Mouse (Mus musculus): ENCODE data around the gene Zbed4. TPM values are rescaled to one million over a fixed set of nuclear protein-coding genes. Genes with fewer than 3 reads are reported as not detected.
A peak's percentile ranks its signal among the peaks of the same experiment; 100 is the strongest.

Gene Zbed4
- total and polyA plus RNA-seq, 3 experiments, result 53.2 to 57.9 TPM; not detected in 1

DNA sequence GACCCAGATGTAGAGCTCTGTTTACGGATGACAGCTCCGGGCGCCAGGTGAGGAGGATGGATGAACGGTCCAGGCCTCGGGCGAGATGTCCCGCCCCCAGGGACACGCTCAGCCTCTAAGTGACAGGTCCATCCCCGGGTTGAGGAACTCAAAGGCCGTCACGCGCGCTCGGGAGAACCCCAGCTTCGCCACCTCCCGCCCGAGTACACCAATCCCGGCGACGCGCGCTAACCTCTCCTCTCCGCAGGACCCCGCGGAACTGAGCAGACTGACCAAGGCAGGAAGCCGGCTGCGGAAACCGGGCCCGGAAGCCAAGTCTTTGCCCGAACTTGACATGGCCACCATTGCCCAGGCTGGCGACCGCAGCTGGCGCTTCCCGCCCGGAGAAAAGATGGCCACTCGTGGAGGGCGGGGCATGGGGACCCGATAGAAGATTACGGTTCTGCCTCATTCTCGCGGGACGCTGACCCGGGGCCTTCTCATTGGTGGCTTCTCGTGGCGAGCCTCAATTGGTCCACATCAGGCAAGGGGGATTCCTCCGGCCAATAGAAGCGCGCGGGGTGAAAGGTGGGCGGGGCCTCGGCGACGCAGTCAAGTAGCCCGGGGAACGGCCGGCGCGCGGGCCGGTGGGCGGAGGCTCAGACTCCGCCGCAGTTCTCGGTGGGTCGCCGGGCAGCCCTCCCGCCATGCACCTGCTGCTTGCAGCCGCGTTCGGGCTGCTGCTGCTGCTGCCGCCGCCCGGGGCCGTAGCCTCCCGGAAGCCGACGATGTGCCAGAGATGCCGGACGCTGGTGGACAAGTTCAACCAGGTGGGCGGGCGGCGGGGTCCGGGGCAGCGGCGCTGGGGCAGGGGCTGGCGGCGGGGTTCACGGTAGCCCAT is 67.8 kb downstream of the Zbed4 start, which contains the start of the genes Alg12 and Creld2 (continued):
- TF ChIP-seq HCFC1 (IDR thresholded peaks at IDR 0.05; ENCODE audit: low read depth, low read length) (peak; percentile 97), MEF2A (IDR thresholded peaks at IDR 0.05; ENCODE audit: extremely low read depth, insufficient replicate concordance, low read depth, low read length, poor library complexity, severe bottlenecking) (no peak), ELF1 (IDR thresholded peaks at IDR 0.05; ENCODE audit: low read depth, low read length) (peak; percentile 93)

GRCm38 (mm10) chr15:88819906-88820303 is 68.4 kb downstream of the Zbed4 start:
- Histone ChIP-seq H3K4me3 (ENCODE audit: control insufficient read depth in 1 of 2, insufficient read depth in 1 of 2, low read depth in 2 of 2, low read length in 2 of 2) (peak overlapping the region; percentile 78 to 86), H3K4me1 (ENCODE audit: control insufficient read depth in 1 of 2, insufficient read depth in 2 of 2, low read length in 2 of 2) (peaks cover 0 to 6% of the 10 kb centered on the region in 2 experiments; a peak in 2 of 4 replicates), H3K27me3 (ENCODE audit: control insufficient read depth in 1 of 2, insufficient read depth in 2 of 2, low read length in 2 of 2) (no peaks in the 10 kb centered on the region), H3K79me2 (ENCODE audit: control insufficient read depth, insufficient read depth, low read length, poor library complexity) (peaks cover 13% of the 10 kb centered on the region), H3K27ac (ENCODE audit: control insufficient read depth, low read depth, low read length) (no peak overlapping the region; the same call in 1 of the 2 replicates), H3K36me3 (ENCODE audit: control insufficient read depth in 1 of 2, insufficient read depth in 2 of 2, low read length in 2 of 2) (peaks cover 1 to 5% of the 10 kb centered on the region in 2 experiments; a peak in 2 of 4 replicates), H3K9ac (ENCODE audit: control insufficient read depth, low read depth, low read length, poor library complexity, severe bottlenecking) (peak overlapping the region; percentile 89), H3K9me3 (replicated peaks; ENCODE audit: insufficient read depth, low read length) (no peaks in the 10 kb centered on the region)
- DNase-seq (ENCODE audit: low read depth, low spot score), result peak; percentile 43
- no peak for TF ChIP-seq ZKSCAN1 (IDR thresholded peaks at IDR 0.05; ENCODE audit: low read depth, low read length)
- TF ChIP-seq GATA1 (IDR thresholded peaks at IDR 0.05; ENCODE audit: low read depth, low read length), result no peak
- no peak for TF ChIP-seq MYB (IDR thresholded peaks at IDR 0.05; ENCODE audit: low read depth, low read length)
- no peak for TF ChIP-seq MAFK (IDR thresholded peaks at IDR 0.05; ENCODE audit: borderline replicate concordance, low read depth, low read length)
- TF ChIP-seq ZMIZ1 (IDR thresholded peaks at IDR 0.05; ENCODE audit: low read depth, low read length), result no peak
- TF ChIP-seq USF2 (IDR thresholded peaks at IDR 0.05; ENCODE audit: borderline replicate concordance in 1 of 2, insufficient read depth in 1 of 2, low read depth in 1 of 2, low read length in 2 of 2), result no peak
- no peak for TF ChIP-seq JUND (IDR thresholded peaks at IDR 0.05; ENCODE audit: low read depth, low read length)
- TF ChIP-seq RAD21 (IDR thresholded peaks at IDR 0.05; ENCODE audit: low read depth, low read length), result no peak
- TF ChIP-seq CTCF (IDR thresholded peaks at IDR 0.05 in 2 of 3, conservative IDR thresholded peaks at IDR 0.05 in 1 of 3; ENCODE audit: control insufficient read depth in 1 of 3, insufficient read depth in 1 of 3, low read depth in 2 of 3, low read length in 3 of 3, poor library complexity in 1 of 3, severe bottlenecking in 1 of 3), result no peak
- TF ChIP-seq MXI1 (IDR thresholded peaks at IDR 0.05; ENCODE audit: low read depth, low read length), result no peak
- no peak for TF ChIP-seq ETS1 (IDR thresholded peaks at IDR 0.05; ENCODE audit: low read depth, low read length)
- TF ChIP-seq USF1 (IDR thresholded peaks at IDR 0.05; ENCODE audit: low read depth, low read length), result no peak
- no peak for TF ChIP-seq ZNF384 (IDR thresholded peaks at IDR 0.05; ENCODE audit: low read depth, low read length)
- TF ChIP-seq MEF2A (IDR thresholded peaks at IDR 0.05; ENCODE audit: extremely low read depth, insufficient replicate concordance, low read depth, low read length, poor library complexity, severe bottlenecking), result no peak
- TF ChIP-seq MYC (IDR thresholded peaks at IDR 0.05; ENCODE audit: low read depth, low read length), result no peak
- no peak for TF ChIP-seq MAZ (IDR thresholded peaks at IDR 0.05; ENCODE audit: low read depth, low read length)
- no peak for TF ChIP-seq BHLHE40 (IDR thresholded peaks at IDR 0.05; ENCODE audit: borderline replicate concordance, low read depth, low read length)
- no peak for TF ChIP-seq NRF1 (IDR thresholded peaks at IDR 0.05; ENCODE audit: insufficient read depth, low read depth, low read length, poor library complexity, severe bottlenecking)
